Mouse (Mus musculus) embryo, embryonic 11.5 days (tissue): ENCODE results near the gene Pacrg.
A peak's percentile ranks its signal among the peaks of the same experiment; 100 is the strongest.

Source experiments
- DNase-seq: peaks from one replicate; pipeline ENCODE4 v3.0.0-alpha.2; 2012; ENCODE audit warnings: low read depth, low spot score

The Pacrg gene

GRCm38 (mm10) chr17:10744709-10745461, 95.2 kb downstream of the Pacrg start:
- peak; percentile 45 for DNase-seq

- no peak for DNase-seq
These were observed 100.0 kb downstream of the Pacrg start for GRCm38 (mm10) chr17:10740083-10740482.

- no peak for DNase-seq
These were observed 102.1 kb downstream of the Pacrg start for GRCm38 (mm10) chr17:10737966-10738365.

GRCm38 (mm10) chr17:10734733-10735132, 105.4 kb downstream of the Pacrg start:
- no peak for DNase-seq

- no peak for DNase-seq
These were observed 107.6 kb downstream of the Pacrg start for GRCm38 (mm10) chr17:10732303-10733048.

GRCm38 (mm10) chr17:10724853-10725252, 115.3 kb downstream of the Pacrg start:
- no peak for DNase-seq

- DNase-seq = no peak
These were observed 118.5 kb downstream of the Pacrg start for GRCm38 (mm10) chr17:10721562-10721961.

- no peak for DNase-seq
These were observed 123.0 kb downstream of the Pacrg start for GRCm38 (mm10) chr17:10717148-10717547.

GRCm38 (mm10) chr17:10702781-10703180, 137.3 kb downstream of the Pacrg start:
- DNase-seq = no peak

- DNase-seq = no peak
These were observed 142.1 kb downstream of the Pacrg start for GRCm38 (mm10) chr17:10698041-10698440.

GRCm38 (mm10) chr17:10695421-10695820, 144.7 kb downstream of the Pacrg start:
- DNase-seq = no peak

- no peak for DNase-seq
These were observed 163.0 kb downstream of the Pacrg start for GRCm38 (mm10) chr17:10677098-10677497.

- DNase-seq = no peak
These were observed 164.6 kb downstream of the Pacrg start for GRCm38 (mm10) chr17:10675536-10675935.

GRCm38 (mm10) chr17:10675048-10675447, 165.1 kb downstream of the Pacrg start:
- no peak for DNase-seq

GRCm38 (mm10) chr17:10661294-10661693, 178.8 kb downstream of the Pacrg start:
- no peak for DNase-seq

GRCm38 (mm10) chr17:10643604-10644003, 196.5 kb downstream of the Pacrg start:
- no peak for DNase-seq

- no peak for DNase-seq
These were observed 200.3 kb downstream of the Pacrg start for GRCm38 (mm10) chr17:10639816-10640215.

- DNase-seq = no peak
These were observed 204.1 kb downstream of the Pacrg start for GRCm38 (mm10) chr17:10635955-10636470.

- DNase-seq = no peak
These were observed 204.6 kb downstream of the Pacrg start for GRCm38 (mm10) chr17:10635470-10635869.

- no peak for DNase-seq
These were observed 205.1 kb downstream of the Pacrg start for GRCm38 (mm10) chr17:10635046-10635445.

- DNase-seq = no peak
These were observed 206.3 kb downstream of the Pacrg start for GRCm38 (mm10) chr17:10633769-10634168.

- no peak for DNase-seq
These were observed 211.9 kb downstream of the Pacrg start for GRCm38 (mm10) chr17:10628240-10628639.

- no peak for DNase-seq
These were observed 212.6 kb downstream of the Pacrg start for GRCm38 (mm10) chr17:10627476-10627875.
